Mouse (Mus musculus) olfactory bulb, adult 2 months (tissue): ENCODE data around the gene Tomm40. TPM values are rescaled to one million over a fixed set of nuclear protein-coding genes. Genes with fewer than 3 reads are reported as not detected.

Experiments
- H3K27ac ChIP-seq: fragments of 200-500 bp; 2 replicates; pipeline ENCODE4 v1.5.1; 2012; ENCODE audit warnings: low read depth, low read length; ENCODE audit not compliant: insufficient read depth
- H3K4me1 ChIP-seq: fragments of 200-500 bp; 2 replicates; pipeline ENCODE4 v1.6.1; 2012; ENCODE audit warnings: low read length; ENCODE audit not compliant: control insufficient read depth, insufficient read depth
- H3K4me3 ChIP-seq: fragments of 200-500 bp; 2 replicates; pipeline ENCODE4 v1.5.1; 2012; ENCODE audit warnings: mild to moderate bottlenecking, low read depth, low read length, moderate library complexity; ENCODE audit not compliant: insufficient read depth
- CTCF ChIP-seq: fragments of 200-500 bp; IDR thresholded peaks from 2 replicates; pipeline ENCODE4 v1.5.1; 2012; ENCODE audit warnings: low read depth, mild to moderate bottlenecking, low read length, moderate library complexity; ENCODE audit not compliant: insufficient read depth
- POLR2A ChIP-seq: fragments of 200-500 bp; IDR thresholded peaks from 2 replicates; pipeline ENCODE4 v1.6.1; 2012; ENCODE audit warnings: mild to moderate bottlenecking, low read depth, low read length, moderate library complexity; ENCODE audit not compliant: insufficient read depth
- WGBS: fragments of 180-500 bp; shearing (Covaris S2); methylation state at CpG from one replicate; pipeline ENCODE4 v1.1.7; 2018; 5-methylcytosine and 5-hydroxymethylcytosine counted together
- polyA plus RNA-seq: library from polyadenylated mRNA; stranded (reverse); fragments of >200 nt; gene quantifications from 2 replicates; pipeline ENCODE4 v1.2.4, GENCODE M21; 2012; ENCODE audit warnings: low replicate concordance; ENCODE audit not compliant: missing spikeins, insufficient read depth, insufficient read length

The Tomm40 gene
- polyA plus RNA-seq, 1 experiment: not detected

- Histone ChIP-seq H3K27ac (no peak overlapping the region), H3K4me3 (no peak overlapping the region), H3K4me1 (no peaks in the 10 kb centered on the region)
- TF ChIP-seq POLR2A (no peak), CTCF (no peak)
- WGBS: 89% methylated on average over 10 of the region's 10 CpGs
These were observed 19.0 kb upstream of the Tomm40 start for GRCm38 (mm10) chr7:19734178-19734666.

GRCm38 (mm10) chr7:19726541-19726940 is 11.3 kb upstream of the Tomm40 start:
- TF ChIP-seq POLR2A: no peak
- no peak for TF ChIP-seq CTCF
- Histone ChIP-seq H3K4me1 (no peaks in the 10 kb centered on the region), H3K4me3 (no peak overlapping the region), H3K27ac (no peak overlapping the region)
- 90% methylated on average over 4 of the region's 4 CpGs for WGBS

- Histone ChIP-seq H3K27ac (no peak overlapping the region), H3K4me1 (no peaks in the 10 kb centered on the region), H3K4me3 (no peak overlapping the region)
- 96% methylated on average over 12 of the region's 12 CpGs for WGBS
- TF ChIP-seq POLR2A (no peak), CTCF (no peak)
These were observed 8.9 kb upstream of the Tomm40 start for GRCm38 (mm10) chr7:19724167-19724566.

- TF ChIP-seq CTCF (no peak), POLR2A (no peak)
- Histone ChIP-seq H3K4me1 (no peaks in the 10 kb centered on the region), H3K27ac (no peak overlapping the region), H3K4me3 (no peak overlapping the region)
- WGBS: 91% methylated on average over 6 of the region's 6 CpGs
These were observed 7.5 kb upstream of the Tomm40 start for GRCm38 (mm10) chr7:19722754-19723195.

GRCm38 (mm10) chr7:19719200-19719599 is 4.0 kb upstream of the Tomm40 start:
- Histone ChIP-seq H3K4me1 (peaks cover 3% of the 10 kb centered on the region), H3K4me3 (no peak overlapping the region), H3K27ac (no peak overlapping the region)
- WGBS: 95% methylated on average over 4 of the region's 4 CpGs
- no peak for TF ChIP-seq POLR2A
- no peak for TF ChIP-seq CTCF

- WGBS: 91% methylated on average over 5 of the region's 5 CpGs
- no peak overlapping the region for H3K27ac ChIP-seq
- peaks cover 10% of the 10 kb centered on the region for H3K4me1 ChIP-seq
- H3K4me3 ChIP-seq: no peak overlapping the region
- TF ChIP-seq POLR2A: no peak
- no peak for TF ChIP-seq CTCF
These were observed 3.2 kb upstream of the Tomm40 start for GRCm38 (mm10) chr7:19718297-19718952.

- H3K4me1 ChIP-seq: peaks cover 11% of the 10 kb centered on the region
- H3K4me3 ChIP-seq: no peak overlapping the region
- H3K27ac ChIP-seq: no peak overlapping the region
- TF ChIP-seq POLR2A (no peak), CTCF (no peak)
- 92% methylated on average over 4 of the region's 4 CpGs for WGBS
These were observed 2.1 kb upstream of the Tomm40 start for GRCm38 (mm10) chr7:19717346-19717745.

- no peak overlapping the region for H3K27ac ChIP-seq
- TF ChIP-seq CTCF: no peak
- no peak for TF ChIP-seq POLR2A
- 85% methylated on average over 2 of the region's 2 CpGs for WGBS
- H3K4me3 ChIP-seq: no peak overlapping the region
- peaks cover 11% of the 10 kb centered on the region for H3K4me1 ChIP-seq
These were observed 1.6 kb upstream of the Tomm40 start for GRCm38 (mm10) chr7:19716822-19717221.

- Histone ChIP-seq H3K4me1 (peaks cover 11% of the 10 kb centered on the region), H3K27ac (peak overlapping the region; percentile 89), H3K4me3 (peak overlapping the region; percentile 29)
- 3% methylated on average over 18 of the region's 18 CpGs for WGBS
- TF ChIP-seq CTCF (no peak), POLR2A (no peak)
These were observed 931 bp upstream of the Tomm40 start for GRCm38 (mm10) chr7:19716055-19716682.

- H3K4me1 ChIP-seq: peaks cover 11% of the 10 kb centered on the region
- WGBS: under 1% methylated on average over 39 of the region's 39 CpGs
- peak overlapping the region; percentile 67 for H3K4me3 ChIP-seq
- peak overlapping the region; percentile 26 for H3K27ac ChIP-seq
- TF ChIP-seq CTCF (no peak), POLR2A (no peak)
These were observed 402 bp downstream of the Tomm40 start for GRCm38 (mm10) chr7:19714836-19715235.
